Mouse (Mus musculus): ENCODE data around the gene Serpinb6c. TPM values are rescaled to one million over a fixed set of nuclear protein-coding genes. Genes with fewer than 3 reads are reported as not detected.

Serpinb6c gene
- total RNA-seq, 2 experiments from 2014 or later = 0.32 to 0.61 TPM

Other genes starting within 250 kb of the Serpinb6c start
- gene Serpinb6d, start 244.3 kb downstream of the Serpinb6c start, total RNA-seq (2021) = not detected
- not detected for gene Serpinb6e, start 62.3 kb downstream of the Serpinb6c start, total RNA-seq (2021)
- gene Nqo2, start 59.0 kb upstream of the Serpinb6c start, total RNA-seq (2021) = 1 to 10 TPM; 5.5 to 5.8 TPM
- 1 to 10 TPM; 5.7 to 9.7 TPM for gene Ripk1, start 96.7 kb upstream of the Serpinb6c start, total RNA-seq (2021)
- 10 to 100 TPM; 38.0 to 43.8 TPM for gene Serpinb6a, start 97.1 kb upstream of the Serpinb6c start, total RNA-seq (2021)
- gene Bphl, start 131.9 kb upstream of the Serpinb6c start, total RNA-seq (2021) = 10 to 100 TPM; 41.5 to 46.1 TPM
- gene Tubb2a, start 172.3 kb upstream of the Serpinb6c start, total RNA-seq (2021) = 1,000 to 10,000 TPM; 1,288 to 1,354 TPM
- gene Tubb2b, start 224.8 kb upstream of the Serpinb6c start, total RNA-seq (2021) = 100 to 1,000 TPM; 319 to 347 TPM

Data from layer of hippocampus, postnatal 25 days (tissue).